Mouse (Mus musculus): ENCODE measurements around the gene Zfy1.
"Not testable (repeated sequence)": the region's sequence is repeated elsewhere in the genome, so short reads cannot be mapped to it uniquely, and the experiment has no call there.

The Zfy1 gene

GRCm38 (mm10) chrY:797309-797708, at the start of gene Zfy1:
Zfy1 (minus strand) TSS chrY:797409.
- DNase-seq = not testable (repeated sequence)

GRCm38 (mm10) chrY:818396-818795, 21.2 kb upstream of the Zfy1 start, which contains the start of gene Uba1y:
Uba1y (plus strand) TSS chrY:818649.
- DNase-seq = no peak

GRCm38 (mm10) chrY:808991-809661, 11.9 kb upstream of the Zfy1 start:
- DNase-seq = no peak
